Mouse (Mus musculus): ENCODE measurements around the gene Lemd2. TPM values are rescaled to one million over a fixed set of nuclear protein-coding genes. Genes with fewer than 3 reads are reported as not detected.

The Lemd2 gene
- polyA plus RNA-seq, 2 experiments, result 3.1 to 16.4 TPM

DNA sequence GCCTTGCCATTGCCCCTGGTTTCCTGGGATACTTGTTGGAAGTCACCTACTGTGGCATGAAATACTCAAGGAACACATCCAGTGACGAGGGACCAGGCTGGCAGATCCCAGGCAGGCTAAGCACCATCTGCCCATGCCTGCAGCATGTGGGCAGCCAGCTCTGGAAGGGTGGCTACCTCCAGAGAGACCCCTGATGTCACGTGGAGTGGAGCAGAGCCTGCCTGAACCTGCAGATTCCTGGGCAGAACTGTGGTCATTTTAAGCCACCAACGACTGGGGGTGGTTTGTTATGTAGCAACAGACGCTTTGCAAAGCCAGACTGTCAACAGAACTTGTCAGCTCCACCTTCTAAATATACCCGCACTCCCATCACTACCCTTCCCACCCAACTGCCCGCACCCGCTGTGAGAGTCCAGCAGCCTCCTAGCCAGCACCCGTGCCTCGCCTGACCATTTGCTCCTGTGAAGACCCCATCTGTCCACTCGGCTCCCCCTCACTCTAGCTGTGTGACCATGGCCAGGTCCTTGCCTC is 41.6 kb upstream of the Lemd2 start:
- ATAC-seq (ENCODE audit: insufficient read depth) (no peak), DNase-seq (ENCODE audit: low read depth in 3 of 3, low spot score in 3 of 3) (no peak)
- no peak overlapping the region for H3K27ac ChIP-seq
- H3K36me3 ChIP-seq (replicated peaks; ENCODE audit: control insufficient read depth, insufficient read depth, low read depth), result no peaks in the 10 kb centered on the region
- no peaks in the 10 kb centered on the region for H3K9me3 ChIP-seq (ENCODE audit: control insufficient read depth, low read length)
- no peak overlapping the region for H3K9ac ChIP-seq (replicated peaks)
- H3K4me2 ChIP-seq (ENCODE audit: low read depth), result no peak overlapping the region
- H3K4me1 ChIP-seq (replicated peaks; ENCODE audit: control insufficient read depth in 2 of 2, insufficient read depth in 2 of 2, low read length in 1 of 2), result no peaks in the 10 kb centered on the region
- TF ChIP-seq EP300 (IDR thresholded peaks at IDR 0.05; ENCODE audit: low read depth) (no peak), CTCF (IDR thresholded peaks at IDR 0.05; ENCODE audit: low read depth) (no peak)
- H3K4me3 ChIP-seq (ENCODE audit: insufficient read depth in 1 of 2, low read depth in 2 of 2, low read length in 2 of 2), result no peak overlapping the region
- no peaks in the 10 kb centered on the region for H3K27me3 ChIP-seq (ENCODE audit: control insufficient read depth, insufficient read depth, low read length)
- WGBS (ENCODE audit: insufficient replicate concordance), result 55% methylated on average over 10 of the region's 10 CpGs

DNA sequence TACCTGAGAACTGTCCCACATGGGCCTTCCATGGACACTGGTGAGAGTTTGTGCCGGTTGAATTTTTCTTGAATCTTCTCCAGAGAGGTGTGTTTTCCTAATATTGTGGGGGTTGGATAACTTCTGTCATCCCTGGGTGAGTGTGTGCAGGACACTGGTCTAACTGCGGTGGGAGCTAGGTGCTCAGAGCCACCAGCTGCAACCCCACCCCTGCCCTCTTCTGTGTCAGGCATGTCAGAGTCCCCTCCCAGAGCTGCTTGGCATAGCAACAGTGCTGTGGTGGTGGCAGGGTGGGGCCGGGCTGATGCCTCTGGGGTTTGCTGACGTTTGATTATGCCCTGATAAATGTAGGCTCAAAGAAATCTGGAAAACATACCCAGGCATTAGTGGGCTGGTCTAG is 40.6 kb upstream of the Lemd2 start:
- H3K4me2 ChIP-seq (ENCODE audit: low read depth), result no peak overlapping the region
- H3K36me3 ChIP-seq (replicated peaks; ENCODE audit: control insufficient read depth, insufficient read depth, low read depth), result no peaks in the 10 kb centered on the region
- H3K4me3 ChIP-seq (ENCODE audit: insufficient read depth in 1 of 2, low read depth in 2 of 2, low read length in 2 of 2), result no peak overlapping the region
- no peak overlapping the region for H3K9ac ChIP-seq (replicated peaks)
- no peaks in the 10 kb centered on the region for H3K27me3 ChIP-seq (ENCODE audit: control insufficient read depth, insufficient read depth, low read length)
- DNase-seq (ENCODE audit: low read depth in 3 of 3, low spot score in 3 of 3), result no peak
- 49% methylated on average over 4 of the region's 4 CpGs for WGBS (ENCODE audit: insufficient replicate concordance)
- ATAC-seq (ENCODE audit: insufficient read depth), result no peak
- no peaks in the 10 kb centered on the region for H3K4me1 ChIP-seq (replicated peaks; ENCODE audit: control insufficient read depth in 2 of 2, insufficient read depth in 2 of 2, low read length in 1 of 2)
- no peaks in the 10 kb centered on the region for H3K9me3 ChIP-seq (ENCODE audit: control insufficient read depth, low read length)
- TF ChIP-seq EP300 (IDR thresholded peaks at IDR 0.05; ENCODE audit: low read depth) (no peak), CTCF (IDR thresholded peaks at IDR 0.05; ENCODE audit: low read depth) (no peak)
- no peak overlapping the region for H3K27ac ChIP-seq

DNA sequence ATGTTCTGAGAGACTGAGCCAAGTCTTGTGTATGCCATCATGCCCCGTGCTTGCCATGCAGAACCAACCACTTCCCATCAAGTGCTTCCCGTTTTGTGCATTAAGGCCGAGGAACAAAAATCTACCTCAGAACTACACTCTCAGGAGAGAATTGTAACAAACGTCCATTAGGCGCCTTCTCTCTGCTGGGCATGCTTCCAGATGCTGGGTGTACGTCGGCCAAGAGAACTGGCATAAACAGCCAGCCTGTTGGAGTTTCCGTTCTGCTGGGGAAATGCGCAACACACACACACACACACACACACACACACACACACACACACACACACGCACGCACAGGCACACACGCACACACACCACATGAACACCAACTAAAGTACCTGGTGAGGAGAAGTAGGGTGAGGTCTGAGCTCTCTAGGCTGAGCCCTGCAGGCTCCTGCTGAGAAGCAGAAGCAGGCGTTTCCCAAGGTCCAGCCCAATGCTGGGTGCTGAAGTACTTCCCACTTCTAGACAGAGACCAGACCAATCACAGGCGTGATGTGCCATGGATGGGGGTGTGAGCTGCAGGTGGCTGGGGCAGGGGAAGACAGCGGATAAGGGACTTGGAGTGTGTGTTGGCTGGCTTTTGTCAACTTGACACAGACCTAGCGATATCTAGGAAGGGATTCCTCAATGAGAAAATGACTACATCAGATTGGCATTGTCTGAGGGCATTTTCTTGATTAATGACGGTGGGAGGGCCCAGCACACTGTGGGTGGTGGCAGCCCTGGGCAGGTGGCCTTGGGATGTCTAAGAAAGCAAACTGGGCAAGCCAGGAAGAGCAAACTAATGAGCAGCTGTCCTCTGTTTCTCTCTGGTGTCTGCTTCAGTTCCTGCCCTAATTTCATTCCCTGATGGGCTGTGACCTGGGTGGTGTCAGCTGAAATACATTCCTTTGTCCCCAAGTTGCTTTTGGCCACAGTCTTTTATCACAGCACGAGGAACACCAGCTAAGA is 38.2 kb upstream of the Lemd2 start:
- no peak overlapping the region for H3K4me3 ChIP-seq (ENCODE audit: insufficient read depth in 1 of 2, low read depth in 2 of 2, low read length in 2 of 2)
- DNase-seq (ENCODE audit: low read depth in 3 of 3, low spot score in 3 of 3), result no peak
- no peak overlapping the region for H3K27ac ChIP-seq
- H3K4me2 ChIP-seq (ENCODE audit: low read depth), result no peak overlapping the region
- TF ChIP-seq CTCF (IDR thresholded peaks at IDR 0.05; ENCODE audit: low read depth) (no peak), EP300 (IDR thresholded peaks at IDR 0.05; ENCODE audit: low read depth) (no peak)
- H3K27me3 ChIP-seq (ENCODE audit: control insufficient read depth, insufficient read depth, low read length), result no peaks in the 10 kb centered on the region
- no peaks in the 10 kb centered on the region for H3K36me3 ChIP-seq (replicated peaks; ENCODE audit: control insufficient read depth, insufficient read depth, low read depth)
- WGBS (ENCODE audit: insufficient replicate concordance), result 52% methylated on average over 18 of the region's 18 CpGs
- H3K9ac ChIP-seq (replicated peaks), result no peak overlapping the region
- no peaks in the 10 kb centered on the region for H3K4me1 ChIP-seq (replicated peaks; ENCODE audit: control insufficient read depth in 2 of 2, insufficient read depth in 2 of 2, low read length in 1 of 2)
- no peaks in the 10 kb centered on the region for H3K9me3 ChIP-seq (ENCODE audit: control insufficient read depth, low read length)
- ATAC-seq (ENCODE audit: insufficient read depth), result no peak

DNA sequence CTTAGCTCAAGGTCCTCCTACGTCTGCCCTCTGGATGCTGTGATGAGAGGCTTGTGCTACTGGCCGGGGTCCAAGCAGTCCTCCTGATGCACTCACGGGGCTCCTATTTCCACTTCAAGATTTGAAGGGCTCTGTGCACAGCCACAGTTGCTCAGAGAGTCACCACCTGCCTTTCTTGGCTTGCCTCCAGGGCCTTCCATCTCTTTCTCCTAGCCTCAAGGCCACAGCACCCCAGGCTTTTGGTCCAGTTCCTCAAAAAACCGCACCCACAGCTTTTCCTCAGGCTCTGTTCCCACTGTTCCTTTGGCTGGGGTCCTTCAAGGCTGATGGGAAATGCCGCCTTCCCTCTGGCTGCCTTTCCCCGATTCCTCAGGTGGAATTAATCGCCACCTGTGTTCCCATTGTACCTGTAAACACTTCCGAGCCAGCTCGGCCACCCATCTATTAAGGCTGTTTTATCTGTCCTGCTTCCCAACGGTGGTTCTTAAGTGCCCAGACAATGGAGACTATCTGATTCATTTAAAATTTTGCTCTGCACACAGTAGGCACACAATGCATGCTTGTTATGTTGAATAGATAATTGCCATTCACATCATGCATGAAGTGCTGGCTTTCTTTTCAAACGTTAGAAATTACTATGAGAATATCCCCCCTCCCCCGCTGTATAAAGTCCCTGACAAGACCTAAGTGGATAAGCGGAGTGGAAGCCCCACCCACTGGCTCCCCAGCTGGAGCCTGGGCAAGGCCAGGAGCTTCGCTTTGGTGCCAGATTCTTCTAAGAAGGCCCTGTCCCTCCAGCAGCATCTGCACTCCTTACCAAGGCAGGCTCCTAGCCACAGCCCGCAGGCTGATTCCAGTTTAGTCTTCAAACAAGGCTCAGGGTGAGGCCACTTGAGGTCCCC is 36.5 kb upstream of the Lemd2 start:
- TF ChIP-seq CTCF (IDR thresholded peaks at IDR 0.05; ENCODE audit: low read depth), result no peak
- no peak for TF ChIP-seq EP300 (IDR thresholded peaks at IDR 0.05; ENCODE audit: low read depth)
- 42% methylated on average over 15 of the region's 15 CpGs for WGBS (ENCODE audit: insufficient replicate concordance)

More for the DNA sequence above, 36.5 kb upstream of the Lemd2 start:
- H3K9me3 ChIP-seq (ENCODE audit: control insufficient read depth, low read length), result no peaks in the 10 kb centered on the region
- H3K4me3 ChIP-seq (ENCODE audit: insufficient read depth in 1 of 2, low read depth in 2 of 2, low read length in 2 of 2), result no peak overlapping the region
- no peaks in the 10 kb centered on the region for H3K4me1 ChIP-seq (replicated peaks; ENCODE audit: control insufficient read depth in 2 of 2, insufficient read depth in 2 of 2, low read length in 1 of 2)
- DNase-seq (ENCODE audit: low read depth in 3 of 3, low spot score in 3 of 3), result no peak
- no peaks in the 10 kb centered on the region for H3K27me3 ChIP-seq (ENCODE audit: control insufficient read depth, insufficient read depth, low read length)
- no peak overlapping the region for H3K4me2 ChIP-seq (ENCODE audit: low read depth)
- H3K27ac ChIP-seq, result no peak overlapping the region
- H3K9ac ChIP-seq (replicated peaks), result no peak overlapping the region
- no peaks in the 10 kb centered on the region for H3K36me3 ChIP-seq (replicated peaks; ENCODE audit: control insufficient read depth, insufficient read depth, low read depth)
- no peak for ATAC-seq (ENCODE audit: insufficient read depth)

Measured in liver, embryonic 14.5 days (tissue).